Mouse (Mus musculus): ENCODE measurements around the gene 2610002M06Rik. TPM values are rescaled to one million over a fixed set of nuclear protein-coding genes. Genes with fewer than 3 reads are reported as not detected.

2610002M06Rik gene
- 10.5 and 11.1 TPM in 2 replicates for polyA plus RNA-seq (2015; fragmentation: Nextera tagmentation; extraction: Ambion mirVana)

DNA sequence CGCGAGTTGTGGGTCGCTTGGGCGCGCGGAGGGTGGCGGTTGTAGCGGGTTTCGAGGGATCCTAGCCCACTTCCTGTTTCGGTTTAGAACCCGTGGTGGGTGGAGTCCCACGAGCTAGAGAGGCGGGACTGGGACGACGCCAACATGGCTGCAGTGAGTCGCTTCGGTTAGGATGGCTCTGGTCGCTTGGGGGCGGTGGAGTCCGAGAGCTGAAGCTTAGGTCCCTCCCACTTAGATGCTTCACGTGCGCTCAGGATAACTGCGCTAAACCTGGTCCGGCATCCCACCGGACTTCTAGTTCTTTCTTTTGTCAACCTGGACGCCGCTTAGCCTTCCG, at the start of gene 2610002M06Rik:
Gene 2610002M06Rik (minus strand): TSS at position 117 of the 337 bp plus-strand sequence.
- H3K36me3 ChIP-seq: no peaks in the 10 kb centered on the region
- no peaks in the 10 kb centered on the region for H3K27me3 ChIP-seq
- H3K4me1 ChIP-seq: no peaks in the 10 kb centered on the region
- H3K9me3 ChIP-seq (replicated peaks): no peaks in the 10 kb centered on the region
- 28% methylated on average over 28 of the region's 28 CpGs for WGBS
- peak; percentile 98 for ATAC-seq (replicated peaks; ENCODE audit: low FRiP score)
- H3K4me2 ChIP-seq: peak within 1 kb of the TSS; percentile 57
- peak within 1 kb of the TSS; percentile 59 for H3K4me3 ChIP-seq (replicated peaks)
- H3K27ac ChIP-seq: 0 out of 2 replicates have a peak within 1 kb of the TSS, but pooled peaks have one; percentile 56
- H3K9ac ChIP-seq: peak within 1 kb of the TSS; percentile 55

DNA sequence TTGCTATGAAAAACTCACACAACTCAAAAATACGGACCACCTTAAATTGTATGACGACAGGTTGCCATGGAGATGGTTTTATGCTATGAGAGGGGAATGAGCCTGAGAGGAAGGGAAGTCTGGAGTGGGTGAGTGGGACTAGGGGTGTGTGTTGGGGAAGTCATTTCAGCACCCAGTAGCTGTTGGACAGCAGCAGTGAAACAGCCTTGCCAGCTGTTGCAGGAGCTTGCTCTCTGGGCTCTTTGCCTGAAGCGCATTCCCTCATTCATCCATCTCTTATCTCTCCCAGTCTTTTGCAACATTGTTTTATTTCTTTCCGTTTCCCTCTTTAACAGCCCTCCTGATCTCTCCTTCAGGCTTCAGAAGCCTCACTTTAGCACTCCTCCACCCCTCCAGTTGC, 42.0 kb upstream of the 2610002M06Rik start:
- H3K4me3 ChIP-seq (replicated peaks): no peak overlapping the region
- H3K4me1 ChIP-seq: no peaks in the 10 kb centered on the region
- no peaks in the 10 kb centered on the region for H3K9me3 ChIP-seq (replicated peaks)
- ATAC-seq (replicated peaks; ENCODE audit: low FRiP score): no peak
- H3K4me2 ChIP-seq: no peak overlapping the region
- WGBS: 26% methylated on average over 4 of the region's 4 CpGs
- H3K9ac ChIP-seq: no peak overlapping the region
- H3K27me3 ChIP-seq: 0 out of 2 replicates have a peak, but pooled peaks cover 4% of the 10 kb centered on the region
- no peak overlapping the region for H3K27ac ChIP-seq
- H3K36me3 ChIP-seq: no peaks in the 10 kb centered on the region

DNA sequence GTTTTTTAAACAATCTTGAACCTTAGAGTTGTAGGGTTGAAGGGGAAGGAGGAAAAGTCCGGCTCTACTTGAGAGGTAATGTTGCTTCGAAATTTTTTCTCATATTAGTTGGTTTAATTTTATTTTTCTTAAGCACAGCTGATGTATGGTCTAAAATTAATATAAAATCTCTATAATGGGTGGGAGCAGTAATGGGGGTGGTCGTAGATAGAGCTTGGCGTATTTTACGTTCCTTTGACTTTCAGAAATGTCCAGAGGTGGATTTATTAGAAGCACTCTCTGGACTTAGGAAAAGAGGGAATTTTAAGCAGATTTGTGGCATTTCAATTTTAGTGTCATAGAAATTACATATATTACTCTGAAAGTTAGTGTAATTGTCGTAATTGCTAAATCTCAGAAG, 592 bp upstream of the 2610002M06Rik start:
- Histone ChIP-seq H3K4me3 (replicated peaks) (peak overlapping the region; percentile 59; the same call in 1 of the 2 replicates), H3K27ac (no peak overlapping the region), H3K9ac (no peak overlapping the region), H3K9me3 (replicated peaks) (no peaks in the 10 kb centered on the region), H3K27me3 (no peaks in the 10 kb centered on the region), H3K36me3 (no peaks in the 10 kb centered on the region), H3K4me1 (no peaks in the 10 kb centered on the region), H3K4me2 (peak overlapping the region; percentile 57)
- no peak; the same call in 1 of the 2 replicates for ATAC-seq (replicated peaks; ENCODE audit: low FRiP score)
- 72% methylated on average over 6 of the region's 6 CpGs for WGBS

DNA sequence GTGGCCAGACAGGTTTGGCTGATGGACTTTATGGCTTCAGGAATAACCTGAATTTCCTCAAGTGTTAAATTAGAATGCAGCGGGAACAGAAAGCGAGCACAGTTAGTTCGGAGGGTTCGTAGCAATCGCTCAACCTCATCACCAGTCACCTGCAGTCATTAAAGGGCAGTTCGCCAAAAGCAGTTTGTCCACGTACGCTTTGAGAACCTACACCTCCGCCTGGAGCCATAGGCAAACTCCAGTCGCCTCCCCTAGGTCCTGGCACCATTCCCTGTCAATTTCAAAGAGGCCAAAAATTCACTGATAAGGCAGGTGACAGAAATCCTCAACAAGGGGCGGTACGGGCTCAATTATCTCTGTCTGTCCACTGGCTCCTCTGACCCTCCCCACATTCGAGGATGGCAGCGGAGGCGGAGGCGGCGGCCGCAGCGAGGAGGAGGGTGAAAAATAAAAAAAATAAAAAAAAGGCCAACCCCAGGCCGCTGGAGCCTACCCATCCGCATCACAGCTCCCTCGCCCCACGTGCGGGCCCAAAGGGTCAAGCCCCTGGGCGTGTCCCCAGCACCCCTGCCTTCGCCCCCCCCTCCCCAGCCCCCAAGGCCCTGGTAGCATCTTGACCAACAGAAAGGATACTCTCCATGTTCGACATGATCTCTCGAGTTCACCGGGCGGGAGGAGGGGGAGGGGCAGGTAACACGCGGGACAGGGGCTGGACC, 474 bp downstream of the 2610002M06Rik start:
- peak overlapping the region; percentile 59 for H3K4me3 ChIP-seq (replicated peaks)
- no peaks in the 10 kb centered on the region for H3K4me1 ChIP-seq
- H3K27ac ChIP-seq: 0 out of 2 replicates have a peak overlapping the region, but pooled peaks have one; percentile 56
- H3K36me3 ChIP-seq: no peaks in the 10 kb centered on the region
- H3K4me2 ChIP-seq: peak overlapping the region; percentile 57
- ATAC-seq (replicated peaks; ENCODE audit: low FRiP score): peak; percentile 41
- H3K27me3 ChIP-seq: no peaks in the 10 kb centered on the region
- WGBS: 22% methylated on average over 32 of the region's 32 CpGs
- H3K9me3 ChIP-seq (replicated peaks): no peaks in the 10 kb centered on the region
- H3K9ac ChIP-seq: peak overlapping the region; percentile 55

DNA sequence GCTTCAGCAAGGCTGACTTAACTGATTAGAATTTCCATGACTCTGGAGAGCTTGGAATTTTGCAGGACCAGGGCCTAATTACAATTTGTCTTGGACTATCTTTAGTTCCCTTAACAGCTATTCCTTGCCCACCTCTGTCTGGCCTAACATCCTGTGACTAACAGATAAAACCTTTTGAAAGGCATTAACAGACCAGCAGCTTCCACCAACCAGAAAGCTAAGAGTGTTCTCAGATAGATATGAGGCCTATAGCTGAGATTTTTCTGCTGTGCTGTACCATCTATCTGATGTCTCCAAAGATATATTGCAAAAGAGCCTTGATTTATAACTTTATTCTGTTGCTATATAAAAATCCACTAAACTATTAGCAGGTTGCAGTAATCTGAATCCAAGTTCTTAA, 4.0 kb downstream of the 2610002M06Rik start:
- no peak overlapping the region for H3K4me3 ChIP-seq (replicated peaks)
- H3K9ac ChIP-seq: no peak overlapping the region
- no peak overlapping the region for H3K4me2 ChIP-seq
- H3K27me3 ChIP-seq: no peaks in the 10 kb centered on the region
- no peaks in the 10 kb centered on the region for H3K4me1 ChIP-seq
- no peak for ATAC-seq (replicated peaks; ENCODE audit: low FRiP score)
- H3K9me3 ChIP-seq (replicated peaks): no peaks in the 10 kb centered on the region
- H3K36me3 ChIP-seq: no peaks in the 10 kb centered on the region
- H3K27ac ChIP-seq: no peak overlapping the region

DNA sequence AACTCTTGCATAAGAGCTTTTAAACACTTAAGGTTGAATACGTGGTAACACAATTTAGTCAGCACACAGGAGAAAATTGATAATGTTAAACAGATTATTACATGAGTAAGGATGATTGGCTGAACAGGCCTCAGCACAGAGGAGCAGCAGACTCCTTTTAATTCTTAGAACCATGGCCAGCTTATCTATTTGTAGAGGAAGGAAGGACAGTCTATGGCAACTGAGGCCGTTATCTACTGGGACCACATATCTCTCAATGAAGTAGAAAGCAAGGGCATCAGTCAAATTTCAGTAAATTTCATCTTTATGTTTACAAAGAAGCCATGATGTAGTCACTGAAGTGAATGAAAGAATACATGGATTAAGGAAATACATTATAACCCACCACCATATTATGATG, 19.2 kb downstream of the 2610002M06Rik start:
- Histone ChIP-seq H3K36me3 (no peaks in the 10 kb centered on the region), H3K9me3 (replicated peaks) (no peaks in the 10 kb centered on the region), H3K4me2 (no peak overlapping the region), H3K27me3 (no peaks in the 10 kb centered on the region), H3K4me1 (no peaks in the 10 kb centered on the region), H3K4me3 (replicated peaks) (no peak overlapping the region), H3K9ac (no peak overlapping the region), H3K27ac (no peak overlapping the region)
- no peak for ATAC-seq (replicated peaks; ENCODE audit: low FRiP score)
- 91% methylated on average over 2 of the region's 2 CpGs for WGBS

DNA sequence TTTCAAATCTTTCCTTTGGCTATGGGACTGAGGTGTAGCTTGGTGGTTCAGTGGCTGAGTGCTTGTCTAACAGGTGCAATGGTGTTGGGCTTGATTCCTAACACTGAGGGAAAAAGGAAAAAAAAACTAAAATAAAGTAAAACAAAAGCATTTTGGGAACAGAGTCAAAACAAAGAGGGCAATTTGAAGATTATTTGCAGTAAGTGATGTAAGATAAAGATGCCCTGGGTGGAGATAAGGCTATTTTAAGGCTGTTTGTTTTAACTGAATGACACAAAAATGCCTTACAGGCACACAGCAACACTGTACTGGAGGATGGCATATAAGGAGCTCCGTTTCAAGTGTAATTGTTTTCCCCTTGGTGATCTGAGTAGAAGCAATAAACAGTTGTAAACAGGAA, 20.3 kb downstream of the 2610002M06Rik start:
- Histone ChIP-seq H3K27me3 (no peaks in the 10 kb centered on the region), H3K4me2 (no peak overlapping the region), H3K36me3 (no peaks in the 10 kb centered on the region), H3K4me3 (replicated peaks) (no peak overlapping the region), H3K4me1 (no peaks in the 10 kb centered on the region), H3K9me3 (replicated peaks) (no peaks in the 10 kb centered on the region), H3K9ac (no peak overlapping the region), H3K27ac (no peak overlapping the region)
- no peak for ATAC-seq (replicated peaks; ENCODE audit: low FRiP score)
- 50% methylated on average over 1 of the region's 1 CpGs for WGBS

DNA sequence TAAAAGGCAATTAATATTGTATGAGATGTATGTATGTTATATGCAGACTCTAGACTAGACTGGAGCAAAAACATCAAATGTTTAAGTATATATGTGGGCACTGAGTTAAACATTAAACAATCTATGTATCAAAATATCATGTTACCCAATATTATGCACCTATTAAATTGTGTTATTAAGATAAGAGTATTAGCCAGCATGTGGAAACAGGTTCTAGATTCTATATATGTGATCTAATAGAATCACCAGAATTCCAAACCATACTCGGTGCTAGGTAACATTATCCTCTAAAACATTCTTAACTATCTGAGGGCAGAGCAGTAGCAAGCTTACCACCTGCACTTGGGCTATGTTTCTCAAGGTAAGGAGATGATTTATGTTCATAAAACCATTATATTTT, 23.8 kb downstream of the 2610002M06Rik start, which contains the start of gene Tent5d:
Gene Tent5d (plus strand): TSS at position 301 of the 400 bp plus-strand sequence.
- Histone ChIP-seq H3K27me3 (no peaks in the 10 kb centered on the region), H3K9me3 (replicated peaks) (no peaks in the 10 kb centered on the region), H3K4me1 (no peaks in the 10 kb centered on the region), H3K27ac (no peak within 1 kb of the TSS), H3K4me3 (replicated peaks) (no peak within 1 kb of the TSS), H3K4me2 (no peak within 1 kb of the TSS), H3K9ac (no peak within 1 kb of the TSS), H3K36me3 (no peaks in the 10 kb centered on the region)
- 76% methylated on average over 1 of the region's 1 CpGs for WGBS
- ATAC-seq (replicated peaks; ENCODE audit: low FRiP score): no peak

DNA sequence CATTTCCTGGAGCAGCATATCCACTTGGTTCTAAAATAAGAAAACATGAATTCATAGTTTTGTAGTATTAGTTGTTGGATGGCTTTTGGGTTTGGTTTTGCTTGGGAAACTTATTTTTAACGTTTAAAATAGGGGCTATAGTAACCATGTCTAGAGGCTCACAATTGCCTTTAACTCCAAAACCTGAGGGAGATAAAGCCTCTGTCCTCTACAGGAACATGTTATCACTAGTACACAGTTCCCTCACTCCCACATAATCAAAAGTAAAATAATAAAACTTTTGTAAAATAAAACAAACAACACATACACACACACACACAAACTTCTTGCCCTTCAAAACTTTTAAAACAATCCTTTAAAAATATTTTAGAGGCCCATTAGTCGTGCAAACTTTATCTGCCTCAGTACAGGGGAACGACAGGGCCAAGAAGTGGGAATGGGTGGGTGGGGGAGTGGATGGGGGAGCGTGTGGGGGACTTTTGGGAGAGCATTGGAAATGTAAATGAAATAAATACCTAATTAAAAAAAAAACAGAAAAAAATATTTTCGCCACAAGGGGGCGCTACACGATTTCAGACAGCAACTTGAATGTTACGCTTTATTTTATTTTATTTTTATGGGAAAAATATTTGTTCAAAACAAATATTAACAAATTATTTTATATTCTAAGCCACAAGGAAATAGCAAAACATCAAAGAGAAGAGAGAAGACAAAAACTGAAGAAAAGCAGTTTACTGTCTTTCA, 25.2 kb downstream of the 2610002M06Rik start:
- Histone ChIP-seq H3K27me3 (no peaks in the 10 kb centered on the region), H3K4me2 (no peak overlapping the region), H3K36me3 (no peaks in the 10 kb centered on the region), H3K9me3 (replicated peaks) (no peaks in the 10 kb centered on the region), H3K4me1 (no peaks in the 10 kb centered on the region), H3K4me3 (replicated peaks) (no peak overlapping the region), H3K27ac (no peak overlapping the region), H3K9ac (no peak overlapping the region)
- ATAC-seq (replicated peaks; ENCODE audit: low FRiP score): no peak
- WGBS: 26% methylated on average over 8 of the region's 8 CpGs

DNA sequence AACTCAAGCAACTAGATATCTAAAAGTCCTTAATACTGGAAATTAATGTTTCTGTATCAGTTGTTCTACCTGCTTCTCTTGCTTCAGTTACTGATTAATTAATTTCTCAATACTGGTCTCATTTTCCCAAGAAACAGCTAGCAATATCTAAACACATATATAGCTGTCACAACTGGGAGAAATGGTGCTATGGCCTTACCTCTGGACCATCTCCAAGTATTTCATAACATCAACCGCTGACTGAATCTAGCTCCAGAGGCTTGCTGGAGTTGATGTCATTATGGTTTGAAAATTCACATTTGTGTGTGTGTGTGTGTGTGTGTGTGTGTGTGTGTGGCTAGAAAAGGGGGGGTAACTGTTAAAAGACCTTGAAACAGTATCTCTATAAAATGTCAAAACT, 26.0 kb downstream of the 2610002M06Rik start:
- WGBS: 96% methylated on average over 1 of the region's 1 CpGs
- no peak for ATAC-seq (replicated peaks; ENCODE audit: low FRiP score)

DNA sequence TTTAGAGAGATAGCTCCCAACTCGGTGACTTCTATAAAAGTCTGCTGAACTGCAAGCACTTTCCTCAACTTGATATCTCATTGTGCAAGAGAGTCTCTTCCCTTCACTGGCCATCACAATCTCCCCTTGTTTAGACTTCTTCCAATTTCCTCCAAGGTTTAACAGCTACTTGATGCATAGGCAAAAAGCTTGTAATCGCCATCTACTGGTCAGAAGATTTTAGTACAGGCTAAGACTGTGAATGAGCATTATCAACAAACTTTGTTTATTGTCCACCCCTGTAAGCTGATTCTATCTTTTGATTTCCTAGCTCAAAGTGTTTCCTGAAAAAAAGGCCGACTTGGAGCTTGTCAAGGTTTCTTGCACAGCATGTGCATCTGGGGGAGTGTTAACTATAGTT, 48.2 kb downstream of the 2610002M06Rik start:
- Histone ChIP-seq H3K9me3 (replicated peaks) (no peaks in the 10 kb centered on the region), H3K36me3 (no peaks in the 10 kb centered on the region), H3K4me3 (replicated peaks) (no peak overlapping the region), H3K27me3 (no peaks in the 10 kb centered on the region), H3K4me2 (no peak overlapping the region), H3K9ac (no peak overlapping the region), H3K27ac (no peak overlapping the region), H3K4me1 (no peaks in the 10 kb centered on the region)
- WGBS: 21% methylated on average over 3 of the region's 3 CpGs
- ATAC-seq (replicated peaks; ENCODE audit: low FRiP score): no peak

More for the DNA sequence above, 26.0 kb downstream of the 2610002M06Rik start:
- no peak overlapping the region for H3K4me3 ChIP-seq (replicated peaks)
- no peak overlapping the region for H3K9ac ChIP-seq
- no peak overlapping the region for H3K4me2 ChIP-seq
- H3K9me3 ChIP-seq (replicated peaks): no peaks in the 10 kb centered on the region
- no peaks in the 10 kb centered on the region for H3K27me3 ChIP-seq
- no peak overlapping the region for H3K27ac ChIP-seq
- no peaks in the 10 kb centered on the region for H3K36me3 ChIP-seq
- no peaks in the 10 kb centered on the region for H3K4me1 ChIP-seq
